Mouse (Mus musculus): Measurements from ENCODE around the gene Adam15. TPM values are rescaled to one million over a fixed set of nuclear protein-coding genes. Genes with fewer than 3 reads are reported as not detected.

Adam15 gene
- total RNA-seq, 4 experiments from 2014 or later: 104 to 122 (median 108) TPM

- DNase-seq (ENCODE audit: low spot score in 2 of 2): no peak
Measured at GRCm38 (mm10) chr3:89384331-89385076, 34.7 kb upstream of the Adam15 start.

GRCm38 (mm10) chr3:89383651-89384255, 34.0 kb upstream of the Adam15 start:
- DNase-seq (ENCODE audit: low spot score in 2 of 2): no peak

DNA sequence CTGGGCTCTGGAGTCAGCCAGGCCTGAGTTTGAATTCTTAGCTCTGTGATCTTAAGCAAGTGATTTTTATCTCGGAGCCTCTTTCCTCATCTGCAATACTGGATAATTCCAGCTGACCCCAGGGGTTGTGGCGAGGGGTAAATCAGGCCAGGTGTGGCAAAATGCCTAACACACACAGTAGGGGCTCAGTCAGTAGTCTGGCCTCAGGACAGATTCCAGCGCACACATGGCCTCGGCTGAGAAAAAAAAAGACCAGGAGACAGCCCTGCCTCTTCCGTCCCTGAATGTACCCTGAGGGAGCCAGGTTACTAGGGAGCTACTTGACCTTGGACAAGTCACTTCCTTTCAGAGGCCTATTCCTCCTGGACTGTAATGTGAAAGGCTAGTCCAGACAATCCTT, 33.2 kb upstream of the Adam15 start:
- DNase-seq (ENCODE audit: low spot score in 2 of 2): no peak

- no peak for DNase-seq (ENCODE audit: low spot score in 2 of 2)
Measured at GRCm38 (mm10) chr3:89382033-89382882, 32.5 kb upstream of the Adam15 start.

DNA sequence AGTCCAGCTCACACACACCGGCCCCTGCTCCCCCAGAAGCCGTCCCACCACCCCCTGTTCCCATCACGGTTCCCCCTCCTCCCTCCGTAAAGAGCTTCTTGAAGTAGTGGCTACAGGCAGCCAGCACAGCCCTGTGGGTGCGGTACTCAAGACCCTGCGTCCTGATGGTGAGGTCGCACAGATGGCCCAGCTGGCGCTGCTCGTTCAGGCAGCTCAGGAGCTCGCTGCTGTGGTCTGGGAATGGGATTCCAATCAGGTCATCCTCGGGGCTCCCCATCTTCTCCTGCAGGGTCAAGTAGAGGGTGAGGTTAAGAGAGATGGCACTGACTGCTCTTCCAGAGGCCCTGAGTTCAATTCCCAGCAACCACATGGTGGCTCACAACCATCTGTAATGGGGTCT, 31.4 kb upstream of the Adam15 start:
- DNase-seq (ENCODE audit: low spot score in 2 of 2): no peak

GRCm38 (mm10) chr3:89380711-89381110, 30.9 kb upstream of the Adam15 start:
- no peak for DNase-seq (ENCODE audit: low spot score in 2 of 2)

GRCm38 (mm10) chr3:89380291-89380690, 30.5 kb upstream of the Adam15 start:
- DNase-seq (ENCODE audit: low spot score in 2 of 2): no peak

DNA sequence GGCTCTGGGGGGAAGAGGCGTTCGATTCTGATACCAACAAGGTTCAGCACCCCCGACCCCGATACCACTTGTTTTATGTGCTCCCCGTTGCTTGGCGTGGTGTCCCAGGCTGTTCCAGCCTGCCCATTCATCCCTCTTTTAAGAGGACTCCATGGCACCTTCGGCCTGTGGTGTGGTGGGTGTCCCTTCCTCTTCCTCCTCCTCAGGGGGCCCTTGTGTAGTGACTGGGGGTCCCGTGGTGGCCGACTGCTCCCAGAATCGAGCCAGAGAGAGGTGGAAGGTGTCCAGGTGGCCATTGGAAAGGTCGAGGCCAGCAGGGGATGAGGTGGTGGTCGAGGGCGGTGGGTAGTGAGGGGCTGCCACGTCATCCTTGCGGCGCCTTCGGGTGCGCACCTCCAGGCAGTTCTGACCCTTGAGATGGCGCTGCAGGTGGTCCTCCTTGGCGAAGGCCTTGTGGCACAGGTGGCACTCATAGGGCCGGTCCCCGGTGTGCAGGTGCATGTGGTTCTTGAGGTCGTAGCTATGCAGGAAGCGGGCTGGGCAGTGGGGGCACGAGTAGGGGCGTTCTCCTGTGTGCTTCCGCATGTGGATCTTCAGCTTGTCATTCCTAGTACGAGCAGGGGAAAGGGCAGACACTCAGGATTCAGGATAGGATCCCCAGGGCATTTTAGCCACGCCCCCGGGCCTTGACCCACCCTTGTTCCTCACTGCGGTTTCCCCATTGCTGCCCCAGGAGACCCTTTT, 29.8 kb upstream of the Adam15 start:
- no peak for DNase-seq (ENCODE audit: low spot score in 2 of 2)

DNA sequence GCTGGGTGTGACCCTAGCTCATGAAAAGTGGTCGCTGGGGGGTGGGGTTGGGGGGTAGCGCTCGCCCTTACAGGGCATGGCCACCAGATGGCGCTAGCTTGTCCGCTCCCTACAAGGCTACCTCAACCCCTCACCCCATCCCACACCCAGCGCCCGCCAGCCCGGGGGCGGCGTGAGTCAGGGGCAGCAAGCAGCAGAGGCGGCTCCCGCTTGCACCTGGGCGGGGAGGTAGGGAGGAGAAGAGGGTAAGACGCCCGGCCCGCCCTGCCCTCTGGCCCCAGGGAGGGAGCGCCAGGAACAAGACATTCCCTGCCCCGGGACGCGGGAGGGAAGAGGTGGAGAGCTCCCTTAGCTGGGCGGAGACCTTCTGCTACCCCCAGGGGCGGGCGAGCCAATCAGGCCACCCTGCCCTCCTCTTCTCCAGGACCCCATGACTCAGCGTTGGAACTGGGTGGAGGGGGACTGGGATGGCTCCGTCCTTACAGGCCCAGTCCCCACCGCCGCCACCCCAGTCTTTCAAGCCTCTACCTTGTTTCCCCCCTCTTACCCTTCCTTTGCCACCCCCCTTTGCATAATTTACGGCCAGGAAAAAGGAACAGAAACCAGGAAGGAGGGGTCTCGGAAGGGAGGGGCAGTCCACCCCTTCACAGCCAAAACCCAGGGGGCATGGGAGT, 28.7 kb upstream of the Adam15 start:
- DNase-seq (ENCODE audit: low spot score in 2 of 2): peak; percentile 59 to 64

DNA sequence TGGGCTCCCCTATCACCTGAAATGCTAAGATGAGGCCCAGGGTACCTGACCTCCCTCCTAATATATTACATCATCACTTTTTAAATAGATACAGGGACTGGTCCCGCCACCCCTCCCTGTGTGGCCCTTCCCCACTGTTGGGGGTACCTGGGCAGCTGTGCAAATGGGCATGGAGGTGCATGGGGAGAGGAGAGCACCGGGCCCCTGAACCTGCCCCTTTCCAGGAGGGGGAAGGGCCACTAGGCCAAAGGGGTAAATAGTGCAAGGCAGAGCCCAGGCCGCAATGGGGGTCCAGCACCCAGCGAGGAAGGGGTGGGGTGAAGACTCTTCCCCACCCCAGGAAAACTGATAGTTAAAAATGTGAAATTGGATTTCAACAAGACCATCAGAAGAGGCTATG, 28.0 kb upstream of the Adam15 start:
- no peak for DNase-seq (ENCODE audit: low spot score in 2 of 2)

GRCm38 (mm10) chr3:89373581-89374231, 23.9 kb upstream of the Adam15 start:
- DNase-seq (ENCODE audit: low spot score in 2 of 2): no peak

DNA sequence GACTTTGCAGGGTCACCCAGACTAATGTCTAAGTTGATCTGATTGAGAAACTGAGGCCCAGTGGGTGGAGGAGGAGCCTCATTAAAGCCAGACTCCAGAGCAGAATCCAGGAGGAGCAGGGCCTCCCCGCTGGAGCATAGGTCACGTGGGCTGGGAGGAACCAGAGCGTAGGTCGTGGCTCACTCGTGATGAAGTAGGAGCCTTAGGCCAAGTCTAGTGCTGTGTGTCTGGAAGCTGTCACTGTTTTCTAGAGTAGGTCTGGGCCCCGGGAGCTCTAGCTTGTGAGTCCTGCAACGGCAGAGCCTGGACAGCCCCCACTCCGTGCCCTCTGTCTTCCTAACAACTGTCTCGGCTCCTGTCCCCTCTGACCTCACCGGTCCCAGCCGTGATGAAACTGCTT, 17.5 kb upstream of the Adam15 start:
- DNase-seq (ENCODE audit: low spot score in 2 of 2): no peak

GRCm38 (mm10) chr3:89365486-89366414, 16.0 kb upstream of the Adam15 start:
- no peak for DNase-seq (ENCODE audit: low spot score in 2 of 2)

- DNase-seq (ENCODE audit: low spot score in 2 of 2): no peak
Measured at GRCm38 (mm10) chr3:89365153-89365485, 15.3 kb upstream of the Adam15 start, which contains the start of gene Dcst1. Dcst1 (minus strand) TSS chr3:89365253.

GRCm38 (mm10) chr3:89364631-89365030, 14.8 kb upstream of the Adam15 start:
- DNase-seq (ENCODE audit: low spot score in 2 of 2): no peak

GRCm38 (mm10) chr3:89361675-89362074, 11.9 kb upstream of the Adam15 start, which contains the start of gene Dcst2:
Dcst2 (plus strand) TSS chr3:89361975.
- no peak for DNase-seq (ENCODE audit: low spot score in 2 of 2)

- no peak for DNase-seq (ENCODE audit: low spot score in 2 of 2)
Measured at GRCm38 (mm10) chr3:89360237-89360636, 10.4 kb upstream of the Adam15 start.

GRCm38 (mm10) chr3:89359630-89360029, 9.8 kb upstream of the Adam15 start:
- no peak for DNase-seq (ENCODE audit: low spot score in 2 of 2)

GRCm38 (mm10) chr3:89356029-89356428, 6.2 kb upstream of the Adam15 start:
- no peak for DNase-seq (ENCODE audit: low spot score in 2 of 2)

Data from left cerebral cortex, adult 8-10 months (tissue).